Mouse (Mus musculus): ENCODE data around the gene Gm11034. TPM values are rescaled to one million over a fixed set of nuclear protein-coding genes. Genes with fewer than 3 reads are reported as not detected.
A peak's percentile ranks its signal among the peaks of the same experiment; 100 is the strongest.

Gene Gm11034
- polyA plus RNA-seq, 1 experiment from 2014 or later = not detected

- Histone ChIP-seq H3K9ac (ENCODE audit: low read depth, low read length) (no peak overlapping the region), H3K36me3 (ENCODE audit: control insufficient read depth, insufficient read depth) (no peaks in the 10 kb centered on the region), H3K27ac (ENCODE audit: low read length) (no peak overlapping the region), H3K4me1 (ENCODE audit: control insufficient read depth, low read depth, low read length) (no peaks in the 10 kb centered on the region), H3K27me3 (ENCODE audit: control insufficient read depth, insufficient read depth, low read depth, low read length) (no peaks in the 10 kb centered on the region), H3K4me3 (ENCODE audit: low read depth, low read length) (no peak overlapping the region), H3K9me3 (replicated peaks; ENCODE audit: control insufficient read depth, low read length) (no peaks in the 10 kb centered on the region), H3K4me2 (ENCODE audit: low read depth, low read length) (no peak overlapping the region)
- no peak for ATAC-seq (ENCODE audit: low read depth)
Measured at GRCm38 (mm10) chr8:72192065-72192464, 21.4 kb downstream of the Gm11034 start.

GRCm38 (mm10) chr8:72190215-72190539 lies 23.3 kb downstream of the Gm11034 start:
- Histone ChIP-seq H3K27me3 (ENCODE audit: control insufficient read depth, insufficient read depth, low read depth, low read length) (no peaks in the 10 kb centered on the region), H3K4me3 (ENCODE audit: low read depth, low read length) (no peak overlapping the region), H3K36me3 (ENCODE audit: control insufficient read depth, insufficient read depth) (no peaks in the 10 kb centered on the region), H3K4me1 (ENCODE audit: control insufficient read depth, low read depth, low read length) (no peaks in the 10 kb centered on the region), H3K9me3 (replicated peaks; ENCODE audit: control insufficient read depth, low read length) (no peaks in the 10 kb centered on the region), H3K4me2 (ENCODE audit: low read depth, low read length) (no peak overlapping the region), H3K27ac (ENCODE audit: low read length) (no peak overlapping the region), H3K9ac (ENCODE audit: low read depth, low read length) (no peak overlapping the region)
- 43% methylated on average over 2 of the region's 2 CpGs for WGBS (ENCODE audit: insufficient replicate concordance)
- no peak for ATAC-seq (ENCODE audit: low read depth)

GRCm38 (mm10) chr8:72189417-72190214 lies 23.8 kb downstream of the Gm11034 start, which contains the start of gene Hsh2d:
Hsh2d (plus strand) TSS chr8:72189638.
- no peaks in the 10 kb centered on the region for H3K27me3 ChIP-seq (ENCODE audit: control insufficient read depth, insufficient read depth, low read depth, low read length)
- H3K4me1 ChIP-seq (ENCODE audit: control insufficient read depth, low read depth, low read length) = no peaks in the 10 kb centered on the region
- ATAC-seq (ENCODE audit: low read depth) = no peak
- H3K9me3 ChIP-seq (replicated peaks; ENCODE audit: control insufficient read depth, low read length) = no peaks in the 10 kb centered on the region
- WGBS (ENCODE audit: insufficient replicate concordance) = 51% methylated on average over 12 of the region's 12 CpGs
- no peak within 1 kb of the TSS for H3K27ac ChIP-seq (ENCODE audit: low read length)
- H3K4me2 ChIP-seq (ENCODE audit: low read depth, low read length) = no peak within 1 kb of the TSS
- H3K36me3 ChIP-seq (ENCODE audit: control insufficient read depth, insufficient read depth) = no peaks in the 10 kb centered on the region
- no peak within 1 kb of the TSS for H3K4me3 ChIP-seq (ENCODE audit: low read depth, low read length)
- no peak within 1 kb of the TSS for H3K9ac ChIP-seq (ENCODE audit: low read depth, low read length)

GRCm38 (mm10) chr8:72187793-72188331 lies 25.6 kb downstream of the Gm11034 start:
- WGBS (ENCODE audit: insufficient replicate concordance) = 68% methylated on average over 2 of the region's 2 CpGs
- no peak overlapping the region for H3K27ac ChIP-seq (ENCODE audit: low read length)
- no peaks in the 10 kb centered on the region for H3K36me3 ChIP-seq (ENCODE audit: control insufficient read depth, insufficient read depth)
- no peak overlapping the region for H3K9ac ChIP-seq (ENCODE audit: low read depth, low read length)
- no peaks in the 10 kb centered on the region for H3K4me1 ChIP-seq (ENCODE audit: control insufficient read depth, low read depth, low read length)
- no peak overlapping the region for H3K4me3 ChIP-seq (ENCODE audit: low read depth, low read length)
- no peaks in the 10 kb centered on the region for H3K27me3 ChIP-seq (ENCODE audit: control insufficient read depth, insufficient read depth, low read depth, low read length)
- no peak overlapping the region for H3K4me2 ChIP-seq (ENCODE audit: low read depth, low read length)
- H3K9me3 ChIP-seq (replicated peaks; ENCODE audit: control insufficient read depth, low read length) = no peaks in the 10 kb centered on the region
- no peak for ATAC-seq (ENCODE audit: low read depth)

- H3K9ac ChIP-seq (ENCODE audit: low read depth, low read length) = no peak overlapping the region
- no peaks in the 10 kb centered on the region for H3K9me3 ChIP-seq (replicated peaks; ENCODE audit: control insufficient read depth, low read length)
- 51% methylated on average over 2 of the region's 2 CpGs for WGBS (ENCODE audit: insufficient replicate concordance)
- peak; percentile 30; the same call in 1 of the 2 replicates for ATAC-seq (ENCODE audit: low read depth)
- H3K4me2 ChIP-seq (ENCODE audit: low read depth, low read length) = no peak overlapping the region
- no peaks in the 10 kb centered on the region for H3K4me1 ChIP-seq (ENCODE audit: control insufficient read depth, low read depth, low read length)
- H3K4me3 ChIP-seq (ENCODE audit: low read depth, low read length) = no peak overlapping the region
- no peaks in the 10 kb centered on the region for H3K27me3 ChIP-seq (ENCODE audit: control insufficient read depth, insufficient read depth, low read depth, low read length)
- H3K36me3 ChIP-seq (ENCODE audit: control insufficient read depth, insufficient read depth) = peaks cover 15% of the 10 kb centered on the region
- H3K27ac ChIP-seq (ENCODE audit: low read length) = no peak overlapping the region
Measured at GRCm38 (mm10) chr8:72183554-72184202, 29.8 kb downstream of the Gm11034 start.

GRCm38 (mm10) chr8:72177346-72177925 lies 36.0 kb downstream of the Gm11034 start:
- no peaks in the 10 kb centered on the region for H3K4me1 ChIP-seq (ENCODE audit: control insufficient read depth, low read depth, low read length)
- ATAC-seq (ENCODE audit: low read depth) = peak; percentile 35; the same call in 1 of the 2 replicates
- no peak overlapping the region for H3K27ac ChIP-seq (ENCODE audit: low read length)
- H3K36me3 ChIP-seq (ENCODE audit: control insufficient read depth, insufficient read depth) = peaks cover 57% of the 10 kb centered on the region
- WGBS (ENCODE audit: insufficient replicate concordance) = 59% methylated on average over 5 of the region's 5 CpGs
- H3K27me3 ChIP-seq (ENCODE audit: control insufficient read depth, insufficient read depth, low read depth, low read length) = no peaks in the 10 kb centered on the region
- H3K9me3 ChIP-seq (replicated peaks; ENCODE audit: control insufficient read depth, low read length) = no peaks in the 10 kb centered on the region
- no peak overlapping the region for H3K9ac ChIP-seq (ENCODE audit: low read depth, low read length)
- no peak overlapping the region for H3K4me2 ChIP-seq (ENCODE audit: low read depth, low read length)
- no peak overlapping the region for H3K4me3 ChIP-seq (ENCODE audit: low read depth, low read length)

GRCm38 (mm10) chr8:72169681-72170249 lies 43.7 kb downstream of the Gm11034 start:
- Histone ChIP-seq H3K9ac (ENCODE audit: low read depth, low read length) (no peak overlapping the region), H3K27me3 (ENCODE audit: control insufficient read depth, insufficient read depth, low read depth, low read length) (no peaks in the 10 kb centered on the region), H3K4me2 (ENCODE audit: low read depth, low read length) (no peak overlapping the region), H3K9me3 (replicated peaks; ENCODE audit: control insufficient read depth, low read length) (no peaks in the 10 kb centered on the region), H3K27ac (ENCODE audit: low read length) (peak overlapping the region; percentile 73), H3K4me1 (ENCODE audit: control insufficient read depth, low read depth, low read length) (peaks cover 11% of the 10 kb centered on the region), H3K4me3 (ENCODE audit: low read depth, low read length) (no peak overlapping the region), H3K36me3 (ENCODE audit: control insufficient read depth, insufficient read depth) (peaks cover 54% of the 10 kb centered on the region)
- 58% methylated on average over 3 of the region's 3 CpGs for WGBS (ENCODE audit: insufficient replicate concordance)
- ATAC-seq (ENCODE audit: low read depth) = peak; percentile 79

GRCm38 (mm10) chr8:72169098-72169668 lies 44.3 kb downstream of the Gm11034 start:
- H3K36me3 ChIP-seq (ENCODE audit: control insufficient read depth, insufficient read depth) = peaks cover 48% of the 10 kb centered on the region
- H3K27me3 ChIP-seq (ENCODE audit: control insufficient read depth, insufficient read depth, low read depth, low read length) = no peaks in the 10 kb centered on the region
- 58% methylated on average over 3 of the region's 3 CpGs for WGBS (ENCODE audit: insufficient replicate concordance)
- peak; percentile 10; the same call in 1 of the 2 replicates for ATAC-seq (ENCODE audit: low read depth)
- peak overlapping the region; percentile 73 for H3K27ac ChIP-seq (ENCODE audit: low read length)
- H3K9me3 ChIP-seq (replicated peaks; ENCODE audit: control insufficient read depth, low read length) = no peaks in the 10 kb centered on the region
- H3K9ac ChIP-seq (ENCODE audit: low read depth, low read length) = no peak overlapping the region
- H3K4me1 ChIP-seq (ENCODE audit: control insufficient read depth, low read depth, low read length) = peaks cover 11% of the 10 kb centered on the region
- no peak overlapping the region for H3K4me3 ChIP-seq (ENCODE audit: low read depth, low read length)
- H3K4me2 ChIP-seq (ENCODE audit: low read depth, low read length) = no peak overlapping the region
